Mouse (Mus musculus) CH12.LX (cell line): ENCODE results near the gene Gal3st2b. TPM values are rescaled to one million over a fixed set of nuclear protein-coding genes. Genes with fewer than 3 reads are reported as not detected.
"Not testable (repeated sequence)": the region's sequence is repeated elsewhere in the genome, so short reads cannot be mapped to it uniquely, and the experiment has no call there.

Source experiments
- DNase-seq: peaks from one replicate; pipeline ENCODE4 v3.0.0-alpha.2; 2013; ENCODE audit errors: extremely low read depth
- H3K27ac ChIP-seq: 2 replicates; pipeline ENCODE4 v1.5.1; 2012; ENCODE audit warnings: low read depth, mild to moderate bottlenecking, control low read depth, moderate library complexity; ENCODE audit not compliant: insufficient read depth
- H3K27me3 ChIP-seq: replicated peaks from 2 replicates; pipeline ENCODE3; 2012; ENCODE audit warnings: inconsistent platforms
- H3K36me3 ChIP-seq, 2 experiments: replicated peaks in 1 of 2; 2 replicates each; pipeline versions ENCODE3 to v1.6.1; 2012; ENCODE audit warnings: inconsistent platforms in 1 of 2, low read length in 1 of 2, mild to moderate bottlenecking in 1 of 2, mixed read lengths in 1 of 2, moderate library complexity in 1 of 2; ENCODE audit not compliant: control insufficient read depth in 1 of 2, insufficient read depth in 1 of 2
- H3K4me1 ChIP-seq, 2 experiments: 2 replicates each; pipeline ENCODE4 v1.6.1; 2012; ENCODE audit warnings: inconsistent platforms in 1 of 2, moderate library complexity in 1 of 2; ENCODE audit not compliant: insufficient read depth in 2 of 2, control insufficient read depth in 1 of 2
- H3K4me2 ChIP-seq: 2 replicates; pipeline ENCODE4 v1.6.1; 2012; ENCODE audit warnings: low read depth, mild to moderate bottlenecking, control low read depth; ENCODE audit not compliant: poor library complexity, insufficient read depth, severe bottlenecking
- H3K4me3 ChIP-seq, 3 experiments: fragments of 150-350 bp in 1 of 3; sonication (generic) in 1 of 3; replicated peaks in 1 of 3; 2 replicates each; pipeline versions ENCODE3 to v1.5.1; 2011 to 2012; ENCODE audit warnings: low read depth in 2 of 3, low read length in 2 of 3, mild to moderate bottlenecking in 2 of 3, moderate library complexity in 2 of 3, control low read depth in 1 of 3, improper control_type of control experiment in 1 of 3, inconsistent platforms in 1 of 3, mixed read lengths in 1 of 3; ENCODE audit not compliant: poor library complexity in 1 of 3
- H3K79me2 ChIP-seq: replicated peaks from 2 replicates; pipeline ENCODE4 v1.6.1; 2012; ENCODE audit warnings: mild to moderate bottlenecking, moderate library complexity; ENCODE audit not compliant: control insufficient read depth, poor library complexity, insufficient read depth, severe bottlenecking; ENCODE audit errors: extremely low read depth
- H3K9ac ChIP-seq: 2 replicates; pipeline ENCODE4 v1.6.1; 2012; ENCODE audit warnings: low read depth, mild to moderate bottlenecking, control low read depth, moderate library complexity; ENCODE audit not compliant: insufficient read depth
- H3K9me3 ChIP-seq: replicated peaks from 2 replicates; pipeline ENCODE3; 2012; ENCODE audit warnings: low read length, inconsistent platforms, mixed read lengths
- dilution Hi-C: fragments of 300-500 bp; cut with MboI; formaldehyde crosslinking; loops from 2 replicates; pipeline ENCODE4 v1.14.3; 2020; ENCODE audit warnings: low sequenced_read_pairs; ENCODE audit not compliant: extremely low pct_unique_long_range_greater_than_20kb, extremely low pct_ligation_motif_present
- in situ Hi-C: fragments of 300-500 bp; cut with MboI; formaldehyde crosslinking; loops from 3 replicates; pipeline ENCODE4 v1.14.3; 2019; ENCODE audit warnings: low sequenced_read_pairs, low pct_ligation_motif_present, low pct_unique_long_range_greater_than_20kb, mixed read lengths
- polyA plus RNA-seq: library from polyadenylated mRNA; unstranded; fragments of >175 nt; gene quantifications from 2 replicates; pipeline ENCODE4 v1.2.1, GENCODE M21; 2012; ENCODE audit warnings: low read depth; ENCODE audit not compliant: insufficient read length
- total RNA-seq, 2 experiments: library from RNA; depleted of rRNA; stranded (reverse); fragments of 300-350 nt in 1 of 2; fragments of >200 nt in 1 of 2; gene quantifications; 2 replicates each; pipeline ENCODE4 v1.2.3; 2012 to 2014

The Gal3st2b gene
- total and polyA plus RNA-seq, 3 experiments, result not detected

DNA sequence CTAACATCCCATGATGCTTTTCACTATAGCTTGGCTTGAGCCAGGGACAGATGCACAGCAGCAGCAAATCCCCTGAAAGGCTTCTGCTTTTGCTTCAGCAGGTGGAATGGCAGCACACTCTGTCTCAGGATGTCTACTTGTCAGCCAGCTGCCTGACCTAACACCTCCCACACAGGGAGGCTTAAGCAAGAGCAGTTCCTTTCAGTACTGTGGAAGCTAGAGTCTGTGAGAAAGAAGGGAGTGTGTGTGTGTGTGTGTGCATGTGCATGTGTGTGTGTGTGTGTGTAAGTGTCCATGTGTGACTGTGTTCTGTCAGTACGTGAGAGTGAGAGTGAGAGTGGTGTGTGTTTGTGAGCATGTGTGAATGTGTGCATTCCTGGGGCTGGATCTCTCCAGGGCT lies 19.7 kb downstream of the Gal3st2b start:
- H3K27me3 ChIP-seq, H3K9ac ChIP-seq, in situ Hi-C loops, H3K27ac ChIP-seq, H3K4me3 ChIP-seq, H3K36me3 ChIP-seq, H3K9me3 ChIP-seq, H3K4me1 ChIP-seq, dilution Hi-C loops, H3K4me2 ChIP-seq, DNase-seq, H3K79me2 ChIP-seq: not testable (repeated sequence)

DNA sequence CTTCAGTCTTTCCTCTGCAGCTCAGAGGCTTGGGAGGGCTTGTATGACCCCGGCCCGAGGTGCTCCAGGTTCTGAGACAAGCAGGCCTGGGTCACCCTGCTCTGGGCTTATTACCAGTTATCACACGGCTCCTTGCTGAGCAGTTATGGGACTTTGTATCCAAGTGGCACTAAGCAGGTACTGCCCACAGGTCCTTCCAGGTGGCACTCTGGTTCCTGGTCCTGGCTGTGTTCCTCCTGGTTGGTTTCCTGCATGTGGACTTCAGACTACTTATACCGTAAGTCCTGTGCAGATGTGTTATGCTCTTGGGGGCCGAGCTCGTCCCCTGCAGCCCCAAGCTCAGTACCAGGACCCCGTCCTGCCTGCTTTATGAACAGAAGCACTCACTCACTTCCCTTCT lies 20.3 kb downstream of the Gal3st2b start:
- H3K27me3 ChIP-seq, DNase-seq, H3K27ac ChIP-seq, H3K4me3 ChIP-seq, H3K9me3 ChIP-seq, dilution Hi-C loops, H3K36me3 ChIP-seq, H3K4me2 ChIP-seq, H3K9ac ChIP-seq, H3K4me1 ChIP-seq, H3K79me2 ChIP-seq, in situ Hi-C loops: not testable (repeated sequence)

DNA sequence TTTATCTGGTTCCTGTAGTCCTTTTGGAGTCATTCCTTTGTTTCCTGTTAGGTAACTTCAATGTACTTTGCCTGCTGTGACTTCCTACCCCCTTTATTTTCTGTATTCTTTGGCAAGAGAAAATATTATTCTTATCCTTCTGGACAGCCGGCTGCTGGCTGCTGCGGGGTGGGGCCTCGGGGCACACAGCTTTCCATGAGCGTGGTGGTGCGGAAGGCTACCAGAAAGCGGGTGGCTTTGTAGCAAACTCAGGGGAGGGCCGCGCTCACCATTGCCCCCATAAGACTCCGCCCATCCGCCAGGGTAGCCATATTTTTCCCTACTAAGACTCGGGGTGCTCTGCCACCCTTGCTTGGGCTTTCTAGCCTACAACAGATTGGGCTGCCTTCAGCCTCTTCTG lies 31.0 kb downstream of the Gal3st2b start:
- H3K4me1 ChIP-seq, H3K4me2 ChIP-seq, H3K36me3 ChIP-seq, in situ Hi-C loops, H3K79me2 ChIP-seq, DNase-seq, H3K4me3 ChIP-seq, H3K27me3 ChIP-seq, H3K9me3 ChIP-seq, dilution Hi-C loops, H3K9ac ChIP-seq, H3K27ac ChIP-seq: not testable (repeated sequence)

DNA sequence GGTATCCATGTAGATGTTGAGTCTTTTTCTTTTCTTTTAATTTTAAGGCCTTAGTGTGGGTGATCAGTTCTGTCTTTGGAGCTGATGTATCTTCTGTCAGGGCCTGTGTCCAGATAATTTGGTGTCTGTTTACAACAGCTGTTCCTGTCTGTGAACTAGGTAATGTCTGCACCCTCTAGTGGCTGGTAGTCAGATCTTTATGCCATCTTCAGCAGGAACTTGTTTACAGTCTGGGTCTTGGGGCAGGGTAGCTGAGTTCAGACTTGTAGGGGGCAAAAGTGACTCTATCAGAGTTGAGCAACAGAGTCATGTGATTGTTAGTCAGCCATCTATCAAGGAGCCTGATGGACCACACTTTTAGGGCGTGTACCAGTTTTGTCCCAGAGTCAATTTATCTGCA lies 48.4 kb downstream of the Gal3st2b start:
- H3K27me3 ChIP-seq, dilution Hi-C loops, H3K4me3 ChIP-seq, H3K27ac ChIP-seq, DNase-seq, H3K79me2 ChIP-seq, H3K4me2 ChIP-seq, H3K9me3 ChIP-seq, in situ Hi-C loops, H3K36me3 ChIP-seq, H3K9ac ChIP-seq, H3K4me1 ChIP-seq: not testable (repeated sequence)

DNA sequence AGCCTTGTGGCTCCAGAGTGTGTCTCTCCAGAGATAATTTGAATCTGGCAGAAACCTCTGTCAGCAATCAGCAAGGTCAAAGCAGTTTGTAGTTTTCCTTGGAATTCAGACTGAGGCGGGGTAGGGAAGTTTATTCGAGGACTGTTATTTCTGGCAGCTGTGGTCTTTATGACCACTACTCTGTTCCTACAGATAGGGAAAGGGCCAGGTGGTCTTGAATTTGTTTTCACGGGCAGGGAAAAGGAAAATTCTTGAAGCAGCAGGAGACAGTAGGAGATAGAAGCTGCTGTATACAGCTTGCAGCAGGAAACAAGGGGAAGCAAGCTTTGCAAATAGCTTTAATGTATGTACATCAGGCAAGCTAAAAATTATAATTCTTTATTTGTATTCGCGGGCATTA lies 52.3 kb downstream of the Gal3st2b start:
- dilution Hi-C loops, H3K4me2 ChIP-seq, in situ Hi-C loops: not testable (repeated sequence)

DNA sequence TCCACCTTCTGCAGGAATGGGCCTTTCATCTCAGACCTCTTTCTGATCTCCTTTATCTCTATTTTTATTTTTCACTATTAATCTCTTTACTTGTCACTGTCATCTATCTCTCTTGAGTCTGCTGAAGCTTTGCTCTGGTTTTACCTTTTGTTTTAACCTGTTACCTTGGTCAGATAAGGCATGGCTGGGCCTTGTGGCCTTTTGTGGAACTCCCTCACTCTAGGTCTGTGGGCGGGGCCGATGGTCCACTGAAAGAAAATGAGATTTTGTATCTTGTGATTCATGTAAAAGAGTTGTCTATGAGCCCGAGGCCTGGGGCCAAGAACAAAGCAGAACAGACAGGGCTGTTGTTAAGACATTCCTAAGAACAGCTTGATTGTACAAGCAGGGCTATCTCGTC lies 52.7 kb downstream of the Gal3st2b start:
- in situ Hi-C loops, H3K4me2 ChIP-seq, H3K36me3 ChIP-seq, DNase-seq, H3K27ac ChIP-seq, H3K9ac ChIP-seq, H3K27me3 ChIP-seq, H3K4me3 ChIP-seq, dilution Hi-C loops, H3K9me3 ChIP-seq, H3K4me1 ChIP-seq, H3K79me2 ChIP-seq: not testable (repeated sequence)

More for the DNA sequence above, 52.3 kb downstream of the Gal3st2b start:
- H3K36me3 ChIP-seq, H3K9me3 ChIP-seq, H3K27ac ChIP-seq, DNase-seq, H3K4me1 ChIP-seq, H3K9ac ChIP-seq, H3K79me2 ChIP-seq, H3K27me3 ChIP-seq, H3K4me3 ChIP-seq: not testable (repeated sequence)
